Mouse (Mus musculus) kidney, postnatal 0 days (tissue): Measurements from ENCODE around the gene Lpar2. TPM values are rescaled to one million over a fixed set of nuclear protein-coding genes. Genes with fewer than 3 reads are reported as not detected.

Experiments
- ATAC-seq: fragments of 200-750 bp; cut with Nextera tagmentation; replicated peaks from 2 replicates; pipeline ENCODE4 v1.8.0; 2017; ENCODE audit warnings: low read depth, moderate number of reproducible peaks, moderate TSS enrichment, moderate library complexity; ENCODE audit not compliant: low FRiP score
- DNase-seq: peaks from one replicate; pipeline ENCODE4 v3.0.0-alpha.2; 2016; ENCODE audit warnings: low spot score
- H3K27ac ChIP-seq: fragments of 300-500 bp; sonication (generic); 2 replicates; pipeline ENCODE4 v1.5.1; 2014; ENCODE audit warnings: mild to moderate bottlenecking
- H3K27me3 ChIP-seq: fragments of 300-500 bp; sonication (generic); 2 replicates; pipeline ENCODE4 v1.6.1; 2014; ENCODE audit warnings: low read length, mixed read lengths; ENCODE audit not compliant: insufficient read depth
- H3K36me3 ChIP-seq: fragments of 300-500 bp; sonication (generic); 2 replicates; pipeline ENCODE4 v1.6.1; 2014; ENCODE audit warnings: low read length, mixed read lengths; ENCODE audit not compliant: insufficient read depth
- H3K4me1 ChIP-seq: fragments of 300-500 bp; sonication (generic); replicated peaks from 2 replicates; pipeline ENCODE4 v1.6.1; 2014; ENCODE audit warnings: antibody characterized with exemption, low read length, mixed read lengths; ENCODE audit not compliant: insufficient read depth
- H3K4me2 ChIP-seq: fragments of 300-500 bp; sonication (generic); 2 replicates; pipeline ENCODE4 v1.6.1; 2014; ENCODE audit warnings: mild to moderate bottlenecking, low read length, moderate library complexity, mixed read lengths
- H3K4me3 ChIP-seq: fragments of 300-500 bp; sonication (generic); replicated peaks from 2 replicates; pipeline ENCODE4 v1.5.1; 2014; ENCODE audit warnings: low read depth, low read length
- H3K9ac ChIP-seq: fragments of 300-500 bp; sonication (generic); 2 replicates; pipeline ENCODE4 v1.6.1; 2014; ENCODE audit warnings: low read depth, low read length
- H3K9me3 ChIP-seq: fragments of 300-500 bp; sonication (generic); replicated peaks from 2 replicates; pipeline ENCODE4 v1.6.1; 2016; ENCODE audit warnings: low read length, inconsistent platforms, mixed read lengths
- CTCF ChIP-seq: IDR thresholded peaks from 2 replicates; pipeline ENCODE4 v1.5.1; 2016; ENCODE audit warnings: antibody characterized with exemption, low read depth, mild to moderate bottlenecking, moderate library complexity
- WGBS: fragments of 180-500 bp; shearing (Covaris S2); extraction: QIAGEN DNeasy Blood & Tissue Kit; methylation state at CpG from one replicate; pipeline ENCODE4 v1.1.7; 2014; 5-methylcytosine and 5-hydroxymethylcytosine counted together
- polyA plus RNA-seq: library from polyadenylated mRNA; unstranded; fragments of >200 nt; fragmentation: Nextera tagmentation; extraction: Ambion mirVana; gene quantifications from 2 replicates; pipeline ENCODE4 v1.2.1, GENCODE M21; 2015

The Lpar2 gene
- polyA plus RNA-seq, 1 experiment from 2014 or later: 0.58 TPM

- DNase-seq: no peak
- peaks cover 64% of the 10 kb centered on the region for H3K36me3 ChIP-seq
- no peak overlapping the region for H3K4me3 ChIP-seq
- no peak for ATAC-seq
- H3K4me1 ChIP-seq: peaks cover 8% of the 10 kb centered on the region; the same call in 1 of the 2 replicates
- no peak for TF ChIP-seq CTCF
- no peak overlapping the region for H3K4me2 ChIP-seq
- no peak overlapping the region for H3K27ac ChIP-seq
- H3K9me3 ChIP-seq: no peaks in the 10 kb centered on the region
- whole genome bisulfite sequencing: 93% methylated on average over 16 of the region's 16 CpGs
- H3K27me3 ChIP-seq: no peaks in the 10 kb centered on the region
- no peak overlapping the region for H3K9ac ChIP-seq
Measured at GRCm38 (mm10) chr8:69796721-69797345, 25.4 kb upstream of the Lpar2 start.

GRCm38 (mm10) chr8:69797661-69798060, 24.6 kb upstream of the Lpar2 start:
- no peaks in the 10 kb centered on the region for H3K9me3 ChIP-seq
- DNase-seq (no peak), ATAC-seq (no peak)
- H3K4me2 ChIP-seq: no peak overlapping the region
- WGBS: 95% methylated on average over 10 of the region's 10 CpGs
- no peak for TF ChIP-seq CTCF
- peaks cover 71% of the 10 kb centered on the region for H3K36me3 ChIP-seq
- H3K27me3 ChIP-seq: no peaks in the 10 kb centered on the region
- H3K9ac ChIP-seq: no peak overlapping the region
- no peaks in the 10 kb centered on the region for H3K4me1 ChIP-seq
- H3K27ac ChIP-seq: no peak overlapping the region
- no peak overlapping the region for H3K4me3 ChIP-seq

GRCm38 (mm10) chr8:69799261-69799660, 23.0 kb upstream of the Lpar2 start:
- H3K36me3 ChIP-seq: peaks cover 78% of the 10 kb centered on the region
- no peak for ATAC-seq
- 94% methylated on average over 8 of the region's 8 CpGs for WGBS
- no peaks in the 10 kb centered on the region for H3K9me3 ChIP-seq
- H3K9ac ChIP-seq: no peak overlapping the region
- no peak for DNase-seq
- no peak overlapping the region for H3K27ac ChIP-seq
- H3K4me1 ChIP-seq: no peaks in the 10 kb centered on the region
- no peaks in the 10 kb centered on the region for H3K27me3 ChIP-seq
- no peak overlapping the region for H3K4me3 ChIP-seq
- no peak overlapping the region for H3K4me2 ChIP-seq
- no peak for TF ChIP-seq CTCF

GRCm38 (mm10) chr8:69799946-69800345, 22.3 kb upstream of the Lpar2 start:
- H3K36me3 ChIP-seq: peaks cover 77% of the 10 kb centered on the region
- H3K27me3 ChIP-seq: no peaks in the 10 kb centered on the region
- no peak overlapping the region for H3K9ac ChIP-seq

GRCm38 (mm10) chr8:69801796-69802195, 20.4 kb upstream of the Lpar2 start:
- Histone ChIP-seq H3K36me3 (peaks cover 79% of the 10 kb centered on the region), H3K9me3 (no peaks in the 10 kb centered on the region), H3K4me1 (no peaks in the 10 kb centered on the region), H3K4me2 (no peak overlapping the region), H3K27me3 (no peaks in the 10 kb centered on the region), H3K9ac (no peak overlapping the region), H3K4me3 (no peak overlapping the region), H3K27ac (no peak overlapping the region)
- no peak for TF ChIP-seq CTCF
- WGBS: 92% methylated on average over 4 of the region's 4 CpGs
- DNase-seq (no peak), ATAC-seq (no peak)

More at GRCm38 (mm10) chr8:69799946-69800345, 22.3 kb upstream of the Lpar2 start:
- DNase-seq: no peak
- no peak for ATAC-seq
- no peaks in the 10 kb centered on the region for H3K9me3 ChIP-seq
- no peak overlapping the region for H3K4me3 ChIP-seq
- 93% methylated on average over 5 of the region's 5 CpGs for WGBS
- TF ChIP-seq CTCF: no peak; the same call in 1 of the 2 replicates
- H3K4me1 ChIP-seq: no peaks in the 10 kb centered on the region
- no peak overlapping the region for H3K4me2 ChIP-seq
- H3K27ac ChIP-seq: no peak overlapping the region

- ATAC-seq (no peak), DNase-seq (no peak)
- no peak overlapping the region for H3K9ac ChIP-seq
- no peak overlapping the region for H3K27ac ChIP-seq
- H3K4me2 ChIP-seq: no peak overlapping the region
- H3K4me3 ChIP-seq: no peak overlapping the region
- no peaks in the 10 kb centered on the region for H3K27me3 ChIP-seq
- H3K9me3 ChIP-seq: no peaks in the 10 kb centered on the region
- H3K36me3 ChIP-seq: peaks cover 80% of the 10 kb centered on the region
- no peak for TF ChIP-seq CTCF
- H3K4me1 ChIP-seq: no peaks in the 10 kb centered on the region
Measured at GRCm38 (mm10) chr8:69802216-69802615, 20.0 kb upstream of the Lpar2 start.

- 91% methylated on average over 7 of the region's 7 CpGs for WGBS
- no peaks in the 10 kb centered on the region for H3K9me3 ChIP-seq
- H3K4me1 ChIP-seq: no peaks in the 10 kb centered on the region
- no peak overlapping the region for H3K4me2 ChIP-seq
- no peak overlapping the region for H3K27ac ChIP-seq
- H3K36me3 ChIP-seq: peaks cover 68% of the 10 kb centered on the region
- no peaks in the 10 kb centered on the region for H3K27me3 ChIP-seq
- ATAC-seq (no peak), DNase-seq (no peak)
- H3K4me3 ChIP-seq: no peak overlapping the region
- H3K9ac ChIP-seq: no peak overlapping the region
- no peak for TF ChIP-seq CTCF
Measured at GRCm38 (mm10) chr8:69803366-69803765, 18.9 kb upstream of the Lpar2 start.
